Mouse (Mus musculus) Muller cell, postnatal 12 days (primary cell): Measurements from ENCODE around the gene Mrpl38.
A peak's percentile ranks its signal among the peaks of the same experiment; 100 is the strongest.
"Not testable (repeated sequence)": the region's sequence is repeated elsewhere in the genome, so short reads cannot be mapped to it uniquely, and the experiment has no call there.

ENCODE experiments used
- DNase-seq: peaks from one replicate; pipeline ENCODE4 v3.0.0-alpha.2; 2015; ENCODE audit errors: inconsistent ontology term

Mrpl38 gene

DNA sequence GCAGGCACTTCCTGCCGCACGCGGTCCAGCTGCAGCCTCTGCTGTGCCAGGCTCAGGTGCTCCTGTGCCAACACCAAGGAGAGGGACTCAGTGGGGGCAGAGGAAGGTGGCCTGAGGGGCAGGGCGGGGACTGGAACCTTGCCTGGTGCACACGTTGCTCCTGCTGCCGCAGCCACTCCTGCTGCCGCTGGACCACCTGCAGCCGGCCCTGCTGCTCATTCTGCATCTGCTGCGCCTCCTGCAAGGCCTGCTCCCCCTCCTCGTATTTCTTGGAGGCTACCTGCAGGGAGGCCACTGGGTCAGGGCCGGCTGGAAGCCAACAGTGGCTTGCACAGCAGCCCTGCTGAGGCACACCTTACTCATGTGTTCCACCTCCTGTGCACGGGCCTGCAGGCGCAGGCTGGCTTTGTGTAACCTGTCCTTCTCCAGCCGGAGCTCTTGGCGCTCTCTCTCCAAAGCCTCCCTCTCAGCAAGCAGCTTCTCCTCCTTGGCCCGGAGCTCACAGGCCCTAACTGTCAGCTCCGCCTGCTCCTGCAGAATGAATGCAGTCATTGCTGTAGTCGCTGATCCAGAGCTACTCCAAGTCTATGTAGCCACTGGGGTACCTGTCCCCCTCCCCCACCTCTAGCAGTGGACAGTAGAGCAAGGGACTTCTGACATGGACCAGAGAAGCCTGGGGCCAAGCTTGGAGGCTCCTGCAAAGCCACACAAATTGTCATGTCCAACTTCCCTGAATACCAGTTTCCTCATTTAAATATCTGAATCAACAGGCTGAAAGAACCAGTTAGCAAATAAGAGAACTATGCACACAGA, 7.0 kb upstream of the Mrpl38 start:
- DNase-seq = no peak

DNA sequence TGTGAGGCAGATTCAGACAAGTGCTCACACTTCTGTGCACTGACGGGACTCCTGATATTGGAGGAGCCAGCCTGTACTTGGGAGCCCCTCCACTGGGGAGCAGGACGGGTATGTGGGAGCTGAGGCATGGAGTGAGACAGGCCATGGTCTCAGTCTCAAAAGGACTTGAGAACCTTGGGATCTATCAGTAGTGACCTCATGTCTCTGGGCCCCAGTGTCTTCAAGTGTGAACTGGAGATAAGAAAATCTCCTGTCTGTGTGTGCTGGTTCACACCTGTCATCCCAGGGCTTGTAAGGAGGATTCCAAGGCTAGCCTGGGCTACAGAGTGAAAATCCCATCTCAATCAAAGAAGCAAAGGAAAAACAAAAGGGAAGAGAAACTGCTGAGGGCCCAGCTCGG, 4.8 kb upstream of the Mrpl38 start:
- no peak for DNase-seq

DNA sequence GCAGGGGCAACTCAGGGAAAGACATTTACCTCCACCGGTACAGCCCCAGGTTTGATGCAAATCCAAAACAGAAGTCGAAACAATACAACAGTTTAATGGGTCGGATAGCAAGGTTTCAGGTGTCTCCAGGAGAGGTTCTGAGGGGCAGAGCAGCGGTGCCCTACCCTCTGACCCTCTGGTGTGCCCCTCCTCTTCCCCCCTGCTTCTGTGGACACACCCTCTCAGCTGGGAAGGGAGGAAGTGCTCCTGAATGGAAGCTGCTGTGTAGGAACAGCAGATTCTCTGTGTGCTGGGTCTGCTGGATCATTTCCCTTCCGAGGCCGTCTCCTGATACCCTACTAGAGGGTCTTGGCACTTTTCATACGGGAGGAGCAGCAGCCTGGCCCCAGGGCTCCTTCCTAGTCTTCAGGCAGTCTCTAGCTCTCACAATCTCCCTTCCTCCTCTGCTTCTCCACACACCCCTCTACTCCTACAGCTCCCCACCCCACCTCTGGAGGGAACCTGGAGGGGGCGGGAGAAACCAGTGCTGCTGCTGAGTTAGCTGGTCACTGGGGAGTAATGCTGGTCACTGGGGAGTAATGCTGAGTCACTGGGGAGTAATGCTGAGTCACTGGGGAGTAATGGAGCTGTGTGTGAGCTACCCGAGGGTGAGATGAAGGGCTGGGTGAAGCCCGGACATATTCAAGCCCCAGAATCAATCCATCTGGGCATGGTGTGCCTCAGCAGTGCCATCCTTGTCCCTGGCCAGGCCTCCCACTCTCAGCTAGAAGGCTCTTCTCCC, 3.7 kb upstream of the Mrpl38 start:
- DNase-seq = peak; percentile 72

DNA sequence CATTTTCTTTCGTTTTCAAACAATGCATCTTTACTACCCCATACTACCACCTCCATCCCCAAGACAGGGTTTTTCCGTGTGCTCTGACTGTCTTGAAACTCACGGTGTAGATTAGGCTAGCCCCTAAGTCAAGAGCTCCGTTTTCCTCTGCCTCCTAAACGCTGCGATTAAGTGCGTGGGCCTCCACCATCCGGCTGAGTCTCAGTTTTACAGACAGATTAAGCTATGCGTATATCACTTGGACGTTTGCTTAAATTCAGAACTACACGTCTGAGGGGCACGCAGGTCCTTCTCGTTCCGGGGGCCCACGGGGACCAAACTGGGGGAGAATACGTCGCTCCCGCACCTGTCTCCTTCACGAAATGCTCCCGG, 586 bp downstream of the Mrpl38 start:
- DNase-seq = no peak

DNA sequence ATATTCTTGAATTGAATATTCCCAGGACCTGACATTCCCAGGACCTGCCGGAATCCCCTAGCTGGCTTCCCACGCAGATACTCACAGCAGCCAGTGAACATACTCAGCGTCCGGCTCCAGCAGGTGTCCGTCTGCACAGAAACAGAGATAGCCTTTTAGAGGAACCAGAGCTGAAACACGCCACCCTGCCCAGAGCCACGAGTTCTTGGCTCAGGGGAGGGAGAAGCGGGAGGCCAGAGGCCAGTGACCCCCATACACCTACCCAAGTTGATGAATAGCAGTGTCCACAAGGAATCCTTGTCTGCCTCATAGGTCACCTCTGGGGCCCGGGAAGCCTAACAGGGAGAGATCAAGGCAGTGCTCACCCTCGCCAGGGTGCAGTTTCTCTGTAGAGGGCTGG, 4.5 kb downstream of the Mrpl38 start:
- no peak for DNase-seq

DNA sequence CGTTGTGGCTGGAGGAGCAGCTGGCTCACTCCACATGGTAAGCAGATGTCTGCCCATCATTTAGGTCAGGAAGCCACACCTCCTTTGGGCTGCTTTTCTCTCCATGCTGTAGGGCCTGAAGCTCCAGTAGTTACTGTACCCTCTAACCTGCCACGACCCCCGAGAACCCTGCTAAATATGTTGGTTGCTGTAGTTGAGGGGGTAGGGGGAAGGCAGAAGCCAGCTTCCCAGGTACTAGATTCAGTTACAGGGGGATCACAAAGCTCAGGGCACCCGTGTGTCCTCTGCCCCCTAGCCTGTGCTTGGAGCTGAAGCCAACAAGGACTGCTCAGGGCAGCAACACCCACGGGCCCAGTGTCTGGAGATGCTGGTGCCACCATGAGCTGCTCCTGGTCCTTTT, 5.2 kb downstream of the Mrpl38 start:
- no peak for DNase-seq

DNA sequence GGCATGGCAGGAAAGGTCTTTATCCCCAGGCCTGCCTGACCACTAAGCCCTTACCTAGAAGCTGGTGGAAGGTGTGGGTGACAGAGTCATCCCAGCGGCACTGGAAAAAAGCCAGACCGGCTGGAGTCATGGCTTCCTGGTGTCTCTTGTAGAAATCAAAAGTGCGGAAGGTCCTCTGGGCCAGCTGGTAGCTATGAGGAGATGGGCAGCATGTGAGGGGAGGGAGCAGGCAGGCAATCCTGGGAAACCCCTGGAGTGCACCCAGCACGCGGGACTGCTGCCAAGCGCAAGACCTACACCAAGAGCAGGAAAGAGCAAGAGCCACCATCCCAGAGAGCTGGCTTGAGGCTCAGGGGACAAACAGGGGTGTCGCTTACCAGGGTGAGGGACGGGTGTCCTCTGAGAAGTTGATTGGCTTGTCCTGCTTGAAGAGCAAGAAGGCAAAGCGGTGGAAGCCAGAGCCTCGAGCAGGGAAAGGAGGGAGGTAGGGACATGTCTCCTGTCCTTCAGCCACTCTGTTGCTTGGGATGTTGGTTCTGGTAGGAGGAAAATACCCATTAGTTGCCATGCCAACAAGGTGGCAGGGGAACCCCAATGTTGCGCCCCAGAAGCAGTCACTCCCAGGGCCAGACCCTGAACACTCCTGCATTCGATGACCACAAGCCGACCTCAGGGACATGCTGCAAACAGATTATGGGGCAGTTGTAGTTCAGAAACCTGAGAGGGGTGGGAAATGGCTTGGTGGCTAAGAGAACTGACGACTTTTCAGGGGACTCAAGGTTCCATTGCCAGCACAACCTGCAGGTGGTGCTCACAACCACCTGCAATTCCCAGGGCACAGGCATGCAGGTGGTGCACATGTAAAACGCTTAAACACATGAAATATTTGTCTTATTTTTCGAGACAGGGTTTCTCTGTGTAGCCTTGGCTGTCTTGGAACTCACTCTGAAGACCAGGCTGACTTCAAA, 6.0 kb downstream of the Mrpl38 start:
- no peak for DNase-seq

DNA sequence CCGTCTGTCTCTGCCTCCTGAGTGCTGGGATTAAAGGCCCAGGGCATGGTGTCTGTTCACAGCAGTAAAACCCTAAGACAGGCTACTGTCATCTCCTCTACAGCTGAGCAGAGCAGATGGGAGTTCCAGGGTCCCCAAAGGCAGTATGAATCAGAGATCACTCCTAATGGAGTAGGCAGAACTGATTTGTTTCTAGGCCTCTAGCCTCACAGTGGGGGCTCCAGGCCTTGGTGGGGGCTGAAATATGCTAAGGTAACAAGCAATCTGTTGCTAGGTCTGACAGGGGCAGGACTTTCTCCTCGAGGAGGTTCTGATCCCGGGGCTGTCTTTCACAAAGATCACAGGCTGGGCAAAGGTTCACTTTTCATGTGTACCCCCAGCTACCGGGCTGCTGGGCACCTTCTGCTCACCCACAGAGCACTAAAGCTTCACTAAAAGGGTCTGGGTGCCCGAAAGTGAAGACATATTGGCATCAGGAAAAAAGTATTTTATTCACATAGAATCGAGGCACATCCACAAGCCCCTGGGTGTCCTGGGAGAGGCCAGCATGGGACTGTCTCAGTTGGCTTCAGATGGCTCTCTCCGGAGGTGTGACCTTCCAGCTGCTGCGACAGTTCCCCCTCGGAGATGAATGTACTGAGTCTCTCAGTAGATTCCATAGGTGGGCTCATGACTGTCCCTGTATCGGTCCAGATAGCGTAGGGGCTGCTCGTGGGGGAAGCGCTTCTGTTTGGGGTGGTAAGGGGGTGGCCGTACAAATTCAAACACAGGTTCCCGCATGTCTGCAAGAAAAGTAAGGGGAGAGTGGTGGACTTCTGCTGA, 7.1 kb downstream of the Mrpl38 start:
- DNase-seq = no peak

DNA sequence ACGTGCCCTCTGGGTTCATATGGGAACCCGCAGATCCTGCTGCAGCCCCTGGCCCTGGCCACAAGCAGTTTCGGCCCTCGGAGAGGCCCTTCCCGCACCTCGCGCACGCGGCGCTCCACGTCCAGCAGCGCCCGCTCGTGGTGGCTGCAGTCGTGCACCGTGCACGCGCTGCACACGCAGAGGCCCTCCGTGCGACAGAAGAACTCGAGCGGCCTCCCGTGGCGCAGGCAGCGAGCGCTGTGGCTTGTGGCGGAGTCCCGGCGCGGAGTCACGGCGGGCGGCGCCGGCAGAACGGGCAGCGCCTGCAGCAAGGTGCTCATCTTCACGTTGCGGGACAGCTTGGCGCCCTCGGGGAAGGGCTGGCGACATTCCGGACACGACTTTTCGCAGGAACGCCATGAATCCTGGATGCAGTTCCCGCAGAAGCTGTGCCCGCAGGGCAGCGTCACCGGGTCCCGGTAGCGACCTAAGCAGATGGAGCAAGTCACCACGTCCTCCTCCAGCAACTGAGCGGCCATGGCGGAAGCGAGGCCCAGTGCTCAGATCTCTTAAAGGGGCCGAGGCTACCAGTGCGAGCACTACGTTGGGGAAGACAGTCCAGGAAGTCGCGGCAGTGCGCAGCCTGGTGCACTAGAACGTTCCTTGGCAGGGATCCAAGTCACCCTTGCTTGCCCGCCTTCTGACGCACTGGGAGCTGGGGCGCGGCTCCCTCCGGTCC, 8.0 kb downstream of the Mrpl38 start, which contains the start of gene Trim65:
Gene Trim65 (minus strand): TSS at position 641 of the 718 bp plus-strand sequence.
- DNase-seq = peak; percentile 88

DNA sequence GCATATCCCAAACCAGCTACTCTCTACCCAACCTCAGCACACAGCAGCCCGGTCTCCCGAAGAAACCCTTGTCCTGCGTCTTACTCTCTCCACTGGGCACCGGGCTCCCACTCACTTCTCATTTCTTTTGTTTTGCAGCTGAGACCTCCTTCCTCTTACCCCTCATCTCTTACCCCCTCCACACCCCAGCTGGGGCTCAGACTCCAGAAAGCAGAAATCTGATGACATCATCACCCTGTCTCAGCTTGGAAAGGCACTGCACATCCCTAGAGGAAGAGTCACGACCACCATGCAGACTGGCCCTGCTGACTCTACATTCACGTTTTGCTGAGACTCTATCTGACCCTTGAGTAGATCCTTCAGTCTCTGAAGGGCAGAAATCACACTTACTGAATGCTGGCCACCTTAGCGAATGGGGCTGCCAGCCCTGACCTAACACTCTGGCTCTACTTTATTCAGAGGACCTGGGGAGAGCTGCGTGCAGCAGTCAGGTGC, 8.6 kb downstream of the Mrpl38 start:
- no peak for DNase-seq

DNA sequence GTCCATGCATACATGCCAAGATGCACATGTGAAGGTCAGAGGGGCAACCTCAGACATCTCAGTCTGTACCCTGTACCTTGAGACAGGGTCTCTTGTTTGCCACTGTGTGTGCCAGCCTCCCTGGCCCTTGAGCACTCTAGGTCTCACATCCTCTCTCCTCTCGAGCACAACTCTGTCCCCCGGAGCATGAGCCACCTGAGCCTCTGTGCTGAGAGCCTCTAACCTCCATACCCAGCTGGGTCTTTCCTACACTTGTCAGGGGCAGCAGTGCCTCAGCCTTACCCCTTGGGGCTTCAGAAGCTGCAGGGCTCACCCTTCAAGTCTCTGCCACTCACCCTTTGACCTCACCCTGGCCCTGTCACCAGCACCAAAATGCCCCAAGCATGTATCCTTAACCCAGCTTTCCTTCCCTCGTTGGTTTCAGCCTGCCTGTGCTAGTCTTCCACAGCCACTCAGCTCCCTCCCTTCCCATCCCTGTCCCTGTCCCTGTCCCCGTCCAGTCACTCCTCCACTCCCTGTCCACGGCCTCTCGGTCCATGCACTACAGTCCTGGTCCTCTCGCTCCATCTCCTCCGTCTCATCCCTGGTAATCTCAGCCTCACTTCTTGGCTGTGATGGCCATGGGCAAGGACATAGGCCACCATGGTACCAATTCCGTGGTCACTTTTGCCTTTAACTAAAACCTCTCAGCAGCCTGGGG, 9.4 kb downstream of the Mrpl38 start:
- no peak for DNase-seq

DNA sequence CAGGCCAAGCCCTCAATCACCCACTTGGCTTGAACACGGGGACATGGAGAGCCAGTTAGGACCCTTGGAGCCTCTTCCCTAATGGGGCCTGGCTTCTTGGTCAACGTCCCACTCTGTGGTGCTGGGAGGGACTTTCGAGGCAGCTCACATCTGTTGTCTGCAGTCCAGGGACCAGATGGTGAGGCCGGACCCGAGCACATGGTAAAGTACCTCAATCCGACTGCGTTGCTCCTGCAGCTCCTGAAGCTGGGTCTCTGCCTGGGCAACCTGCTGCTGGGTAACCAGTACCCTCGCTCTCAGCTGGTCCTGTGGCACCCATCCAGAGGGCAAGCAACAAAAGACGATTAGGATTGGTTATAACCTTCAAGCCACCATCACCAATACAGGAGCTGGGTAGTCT, 10.7 kb downstream of the Mrpl38 start:
- no peak for DNase-seq

DNA sequence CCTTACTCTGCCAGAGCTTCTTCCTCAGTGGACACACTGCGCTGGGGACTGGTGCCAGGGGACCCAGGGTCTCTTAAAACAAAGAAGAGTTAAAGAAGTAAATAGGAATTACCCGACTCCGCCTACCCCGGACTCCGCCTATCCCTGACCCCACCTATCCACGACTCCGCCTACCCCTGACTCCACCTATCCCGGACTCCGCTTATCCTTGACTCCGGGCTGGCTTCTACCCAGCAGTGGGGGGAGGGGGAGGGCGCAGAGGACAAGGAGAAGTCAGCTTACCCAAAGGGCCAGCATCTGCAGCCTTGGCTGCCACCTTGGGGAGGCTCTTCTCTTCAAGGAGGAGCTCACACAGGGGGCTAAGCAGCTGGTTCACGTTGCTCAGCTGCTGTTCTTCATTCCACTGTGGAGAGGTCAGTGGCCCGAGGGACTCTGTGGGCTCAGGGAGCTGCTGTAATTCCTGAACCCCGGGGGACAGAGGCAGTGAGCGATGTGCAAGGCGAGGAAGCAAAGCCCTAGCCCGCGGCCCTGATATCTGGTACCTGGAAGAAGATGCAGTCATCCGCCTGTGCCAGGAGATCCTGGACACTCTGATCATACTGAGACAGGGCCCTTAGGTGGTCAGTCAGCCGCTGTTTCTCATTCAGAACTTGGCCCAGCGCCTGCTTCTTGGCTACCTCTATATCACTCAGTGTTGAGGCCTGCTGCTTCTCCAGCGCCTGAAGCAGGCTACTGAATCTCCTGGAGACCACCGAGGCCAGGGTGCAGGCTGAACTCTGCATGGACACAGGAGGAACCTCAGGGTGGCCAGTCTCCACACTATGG, 11.3 kb downstream of the Mrpl38 start, which contains the start of gene Trim47:
Gene Trim47 (minus strand): TSS at position 55 of the 825 bp plus-strand sequence.
- no peak for DNase-seq

DNA sequence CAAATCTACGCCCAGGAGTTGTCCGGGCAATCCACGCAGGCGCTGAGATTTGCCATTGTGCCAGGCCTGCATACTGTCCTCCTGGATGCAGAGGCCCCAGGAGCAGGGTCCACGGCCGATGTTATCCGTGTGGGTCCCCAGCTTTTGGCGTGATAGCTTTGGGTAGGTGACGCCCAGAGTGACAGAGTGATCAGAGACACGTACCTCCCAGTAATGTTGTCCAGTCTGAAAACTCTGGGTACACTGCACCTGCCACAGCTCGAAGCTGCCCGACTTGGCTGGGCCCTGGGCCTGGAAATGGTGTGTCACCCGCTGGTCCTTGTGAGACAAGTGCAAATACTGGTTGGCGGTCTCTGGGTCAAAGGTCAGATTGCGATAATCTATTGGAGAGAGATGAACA, 12.4 kb downstream of the Mrpl38 start:
- no peak for DNase-seq

DNA sequence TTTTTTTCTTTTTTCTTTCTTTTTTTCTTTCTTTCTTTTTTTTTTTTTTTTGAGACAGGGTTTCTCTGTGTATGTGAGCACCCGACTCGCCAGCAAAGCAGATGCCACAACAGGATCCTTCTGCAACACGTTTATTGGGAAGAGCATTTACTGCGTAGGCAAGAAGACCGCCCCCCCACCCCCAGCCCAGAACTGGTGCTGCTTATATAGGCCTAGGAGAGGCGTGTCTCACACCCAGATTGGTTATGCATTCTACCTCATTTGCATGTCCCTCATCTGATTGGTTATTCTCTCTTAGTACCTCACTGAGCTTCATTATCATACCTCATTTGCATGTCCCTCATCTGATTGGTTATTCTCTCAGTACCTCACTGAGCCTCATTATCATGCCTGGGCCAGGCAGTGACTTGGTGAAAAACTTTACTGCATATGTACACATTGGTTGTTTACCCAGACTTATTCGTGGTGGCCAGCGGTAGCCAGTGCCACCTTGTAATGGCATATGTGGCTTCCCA, 16.9 kb downstream of the Mrpl38 start:
- not testable (repeated sequence) for DNase-seq

DNA sequence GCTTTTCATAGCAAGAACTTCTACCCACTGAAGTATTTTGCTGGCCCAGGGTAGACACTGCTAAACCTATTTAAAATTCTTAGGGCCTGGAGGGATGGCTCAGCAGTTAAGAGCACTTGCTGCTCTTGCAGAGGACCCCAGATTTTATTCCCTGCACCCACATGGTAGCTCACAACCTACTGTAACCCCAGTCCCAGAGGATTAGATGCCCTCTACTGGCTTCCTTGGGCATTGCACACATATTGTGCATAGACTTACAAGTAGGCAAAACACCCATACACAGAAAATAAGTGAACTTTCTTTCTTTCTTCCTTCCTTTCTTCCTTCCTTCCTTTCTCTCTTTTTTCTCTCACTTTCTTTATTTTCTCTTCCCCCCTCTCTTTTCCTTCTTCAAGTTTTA, 20.8 kb downstream of the Mrpl38 start:
- DNase-seq = no peak

DNA sequence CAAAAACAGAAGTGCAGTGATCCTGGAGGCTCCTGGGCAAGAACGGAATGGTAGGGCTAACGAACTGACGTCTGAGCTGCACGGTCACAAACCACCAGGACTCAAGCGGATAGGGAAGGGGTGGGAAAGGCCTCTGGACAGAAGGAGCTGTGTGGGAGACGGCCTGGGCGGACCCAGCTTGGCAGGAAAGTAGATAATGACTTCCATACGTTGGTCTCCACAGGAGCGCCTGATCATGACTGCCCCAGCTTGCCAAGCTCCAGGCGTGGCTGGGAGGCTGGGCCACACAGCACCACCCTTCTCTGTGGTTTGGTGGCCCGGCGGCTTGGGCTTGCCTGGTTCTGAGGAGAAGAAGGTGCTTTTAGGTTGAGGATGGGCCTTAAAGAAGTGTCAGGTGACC, 21.4 kb downstream of the Mrpl38 start:
- DNase-seq = no peak

DNA sequence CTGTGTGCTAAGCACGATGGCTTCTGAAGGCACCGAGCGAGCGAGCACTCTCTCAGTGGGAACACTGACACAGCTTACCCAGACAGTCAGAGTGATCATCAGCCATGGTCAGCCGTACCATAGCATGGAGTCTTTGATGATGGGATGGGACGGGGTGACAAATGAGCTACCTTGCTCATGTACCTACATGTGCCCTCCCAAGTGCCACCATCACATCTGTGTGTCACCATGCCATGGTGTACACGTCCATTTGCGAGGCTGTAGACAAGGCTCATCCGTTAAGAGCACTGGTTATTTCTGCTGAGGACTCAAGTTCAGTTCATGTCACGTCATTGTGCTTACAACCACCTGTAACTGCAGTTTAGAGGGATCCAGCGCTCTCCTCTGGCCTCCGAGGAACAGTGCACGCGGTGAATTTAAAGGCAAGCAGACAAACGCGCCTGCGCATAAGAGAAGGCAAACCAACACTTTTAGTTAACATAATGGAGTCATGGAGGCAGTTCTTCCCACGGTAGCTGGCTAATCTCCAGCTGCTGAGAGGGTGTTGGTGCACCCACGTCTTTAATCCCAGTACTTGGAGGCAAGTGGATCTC, 27.0 kb downstream of the Mrpl38 start:
- no peak for DNase-seq
